Mouse (Mus musculus): ENCODE measurements at regions not wholly inside any gene's neighbourhood (a gene's known extent, or its start where the extent isn't known, plus 50 kb on each side); places are given as distances from the start of the nearest gene placed in this dataset.

DNA sequence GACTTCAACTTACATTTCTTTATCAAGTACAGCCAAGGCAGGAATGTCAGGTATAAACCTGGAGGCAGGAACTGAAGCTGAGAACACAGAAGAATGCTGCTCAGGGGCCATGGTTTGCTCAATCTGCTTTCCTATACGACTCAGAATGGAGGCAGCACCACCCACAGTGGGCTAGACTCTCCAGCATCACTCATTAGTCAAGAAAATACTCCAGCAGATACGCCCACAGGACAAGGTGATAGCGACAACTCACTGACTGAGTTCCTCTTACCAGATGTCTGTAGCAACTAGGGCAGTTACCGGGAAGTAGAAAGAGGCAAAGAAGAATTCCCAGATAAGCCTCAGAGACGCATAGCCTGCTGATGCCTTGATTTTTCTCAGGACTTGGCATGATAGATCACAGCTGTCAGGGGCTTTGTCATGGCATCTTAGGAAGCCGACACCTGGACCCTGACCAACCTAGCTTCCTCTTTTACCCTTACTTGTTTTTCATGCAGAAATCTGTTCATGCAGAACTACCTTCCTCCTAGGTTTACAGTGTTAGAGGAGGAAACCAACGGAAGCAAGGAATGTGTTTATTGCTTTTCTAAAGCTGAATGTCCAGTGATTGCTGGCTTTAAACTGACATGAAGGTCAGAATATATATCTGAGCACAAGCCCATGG, 110.7 kb upstream of the Sp4 start:
- ATAC-seq (ENCODE audit: insufficient read depth) (no peak), DNase-seq (no peak)
- 15% methylated on average over 7 of the region's 7 CpGs for WGBS
- no peak for TF ChIP-seq CTCF (IDR thresholded peaks at IDR 0.05; ENCODE audit: low read depth)
- H3K4me3 ChIP-seq (ENCODE audit: low read depth, low read length) = no peak overlapping the region
- H3K4me1 ChIP-seq (ENCODE audit: insufficient read depth) = no peaks in the 10 kb centered on the region
- H3K9me3 ChIP-seq (ENCODE audit: low read depth, low read length) = no peaks in the 10 kb centered on the region
- no peaks in the 10 kb centered on the region for H3K36me3 ChIP-seq (ENCODE audit: insufficient read depth)
- no peak overlapping the region for H3K9ac ChIP-seq
- H3K27ac ChIP-seq (ENCODE audit: low read depth) = no peak overlapping the region
- no peaks in the 10 kb centered on the region for H3K27me3 ChIP-seq (ENCODE audit: insufficient read depth, low read length)
- no peak overlapping the region for H3K4me2 ChIP-seq

DNA sequence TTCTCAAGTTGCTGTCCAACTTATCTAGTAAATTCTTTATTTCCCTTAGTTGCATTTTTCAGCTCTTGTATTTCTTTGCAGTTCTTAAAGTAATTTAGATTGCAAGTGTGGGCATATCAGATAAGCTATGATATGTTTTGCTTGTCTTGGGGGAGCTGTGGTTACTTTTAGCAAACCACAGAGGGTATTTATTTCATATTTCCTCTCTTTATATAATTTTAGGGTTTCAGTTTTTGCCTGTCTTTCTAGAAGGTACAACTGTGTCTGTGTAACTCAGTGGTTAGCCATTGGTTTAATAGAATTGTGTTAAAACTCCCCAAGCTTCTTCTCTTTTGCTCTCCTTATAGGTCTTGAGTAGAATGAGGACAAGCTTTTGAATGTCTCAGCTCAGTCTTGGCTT, 109.7 kb upstream of the Sp4 start:
- H3K9ac ChIP-seq = no peak overlapping the region
- H3K4me1 ChIP-seq (ENCODE audit: insufficient read depth) = no peaks in the 10 kb centered on the region
- ATAC-seq (ENCODE audit: insufficient read depth) (no peak), DNase-seq (no peak)
- no peaks in the 10 kb centered on the region for H3K36me3 ChIP-seq (ENCODE audit: insufficient read depth)
- H3K9me3 ChIP-seq (ENCODE audit: low read depth, low read length) = no peaks in the 10 kb centered on the region
- H3K27me3 ChIP-seq (ENCODE audit: insufficient read depth, low read length) = no peaks in the 10 kb centered on the region
- no peak for TF ChIP-seq CTCF (IDR thresholded peaks at IDR 0.05; ENCODE audit: low read depth)
- no peak overlapping the region for H3K4me3 ChIP-seq (ENCODE audit: low read depth, low read length)
- no peak overlapping the region for H3K27ac ChIP-seq (ENCODE audit: low read depth)
- H3K4me2 ChIP-seq = no peak overlapping the region

DNA sequence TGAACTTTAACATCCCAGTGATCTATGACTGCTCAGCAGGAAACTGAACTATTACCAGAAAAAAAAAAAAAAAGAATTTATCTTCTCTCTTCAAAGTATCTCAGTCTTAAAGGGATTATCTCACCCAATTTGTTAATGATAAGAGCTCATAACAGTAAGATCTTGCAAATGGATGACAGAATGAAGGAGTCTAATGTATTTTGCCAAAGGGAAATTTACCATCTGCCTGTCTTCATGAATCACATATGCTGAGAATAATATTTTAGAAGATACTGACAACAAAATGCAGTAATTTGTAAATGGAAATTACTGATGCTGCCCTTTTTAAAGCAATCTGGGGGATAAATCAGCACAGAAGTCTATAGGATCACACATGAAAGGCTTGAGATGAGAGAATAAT, 103.9 kb upstream of the Sp4 start:
- no peaks in the 10 kb centered on the region for H3K36me3 ChIP-seq (ENCODE audit: insufficient read depth)
- ATAC-seq (ENCODE audit: insufficient read depth) = no peak
- H3K9me3 ChIP-seq (ENCODE audit: low read depth, low read length) = no peaks in the 10 kb centered on the region
- no peak overlapping the region for H3K4me3 ChIP-seq (ENCODE audit: low read depth, low read length)
- no peaks in the 10 kb centered on the region for H3K4me1 ChIP-seq (ENCODE audit: insufficient read depth)
- no peak overlapping the region for H3K4me2 ChIP-seq
- H3K27ac ChIP-seq (ENCODE audit: low read depth) = no peak overlapping the region
- no peak overlapping the region for H3K9ac ChIP-seq
- DNase-seq = no peak
- H3K27me3 ChIP-seq (ENCODE audit: insufficient read depth, low read length) = no peaks in the 10 kb centered on the region
- no peak for TF ChIP-seq CTCF (IDR thresholded peaks at IDR 0.05; ENCODE audit: low read depth)

DNA sequence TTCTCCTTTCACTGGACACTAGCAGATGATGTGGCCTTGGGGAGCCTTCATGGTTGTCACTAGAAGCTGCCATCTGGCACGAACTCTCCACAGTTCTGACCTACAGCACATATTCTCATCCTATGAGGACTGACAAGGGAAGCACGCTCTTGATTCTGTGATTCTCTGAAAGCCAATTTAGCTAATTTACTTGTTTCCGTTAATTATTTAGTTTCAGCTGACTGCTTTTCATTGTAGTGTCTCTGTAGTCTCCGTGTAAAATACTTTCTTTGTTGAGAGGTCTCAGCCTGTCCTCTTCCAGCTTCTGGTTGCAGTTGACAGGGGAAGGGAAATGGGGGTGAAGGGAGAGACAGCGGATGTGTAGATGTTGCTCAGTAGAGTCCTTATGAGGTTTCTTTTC, 102.9 kb upstream of the Sp4 start:
- Histone ChIP-seq H3K9ac (no peak overlapping the region), H3K27me3 (ENCODE audit: insufficient read depth, low read length) (no peaks in the 10 kb centered on the region), H3K4me3 (ENCODE audit: low read depth, low read length) (no peak overlapping the region), H3K9me3 (ENCODE audit: low read depth, low read length) (no peaks in the 10 kb centered on the region), H3K36me3 (ENCODE audit: insufficient read depth) (no peaks in the 10 kb centered on the region), H3K4me2 (no peak overlapping the region), H3K27ac (ENCODE audit: low read depth) (no peak overlapping the region), H3K4me1 (ENCODE audit: insufficient read depth) (no peaks in the 10 kb centered on the region)
- ATAC-seq (ENCODE audit: insufficient read depth) = no peak; the same call in 1 of the 2 replicates
- DNase-seq = no peak
- 73% methylated on average over 5 of the region's 5 CpGs for WGBS
- no peak for TF ChIP-seq CTCF (IDR thresholded peaks at IDR 0.05; ENCODE audit: low read depth)

DNA sequence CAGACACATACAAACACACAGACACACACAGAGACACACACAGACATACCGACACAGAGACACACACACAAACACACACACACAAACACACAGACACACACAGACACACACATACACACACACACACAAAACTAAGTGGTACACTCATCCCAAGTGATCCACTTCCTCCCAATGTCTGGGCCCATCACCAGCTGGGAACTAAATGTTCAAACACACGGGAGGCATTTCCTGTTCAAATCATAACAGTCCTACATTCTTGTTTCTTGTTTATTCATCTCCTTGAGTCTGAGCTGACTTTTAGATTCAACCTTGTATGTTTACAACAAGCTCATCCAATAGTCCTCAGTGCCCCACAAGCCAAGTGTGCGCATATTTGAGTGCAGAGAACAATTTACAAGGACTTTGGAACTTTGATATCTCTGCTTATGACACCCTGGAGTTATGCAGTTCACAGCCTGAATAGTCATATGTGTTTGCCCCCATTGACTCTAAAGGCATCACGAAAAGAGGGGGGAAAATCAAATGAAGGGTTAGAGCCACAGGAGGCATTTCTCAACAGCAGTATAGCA, 102.4 kb upstream of the Sp4 start:
- peak; percentile 79 for ATAC-seq (ENCODE audit: insufficient read depth)
- DNase-seq = peak; percentile 52
- TF ChIP-seq CTCF (IDR thresholded peaks at IDR 0.05; ENCODE audit: low read depth) = no peak
- Histone ChIP-seq H3K9ac (no peak overlapping the region), H3K4me2 (no peak overlapping the region), H3K9me3 (ENCODE audit: low read depth, low read length) (no peaks in the 10 kb centered on the region), H3K36me3 (ENCODE audit: insufficient read depth) (no peaks in the 10 kb centered on the region), H3K4me1 (ENCODE audit: insufficient read depth) (no peaks in the 10 kb centered on the region), H3K4me3 (ENCODE audit: low read depth, low read length) (no peak overlapping the region), H3K27me3 (ENCODE audit: insufficient read depth, low read length) (no peaks in the 10 kb centered on the region), H3K27ac (ENCODE audit: low read depth) (no peak overlapping the region)
- WGBS = 46% methylated on average over 4 of the region's 4 CpGs

DNA sequence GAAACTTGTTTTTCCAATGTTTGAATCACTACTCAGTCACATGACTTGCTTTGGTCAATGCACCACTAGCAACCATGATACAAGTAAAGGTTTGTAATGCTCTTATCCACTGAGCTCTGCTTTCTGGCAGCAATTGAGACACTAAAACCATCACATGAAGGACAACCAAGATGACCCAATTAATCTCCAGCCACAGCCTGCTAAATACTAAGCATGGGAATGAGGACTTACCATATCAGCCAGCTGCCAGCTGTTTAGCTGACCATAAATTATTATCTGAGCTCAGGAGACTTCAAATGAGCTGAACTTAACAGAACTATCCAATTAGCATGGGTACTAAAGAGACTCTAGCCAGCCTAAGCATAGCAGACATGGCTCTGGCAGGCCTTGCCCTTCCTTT, 100.1 kb upstream of the Sp4 start:
- H3K27ac ChIP-seq (ENCODE audit: low read depth) = no peak overlapping the region
- no peak overlapping the region for H3K9ac ChIP-seq
- no peaks in the 10 kb centered on the region for H3K4me1 ChIP-seq (ENCODE audit: insufficient read depth)
- H3K9me3 ChIP-seq (ENCODE audit: low read depth, low read length) = no peaks in the 10 kb centered on the region
- ATAC-seq (ENCODE audit: insufficient read depth) (no peak), DNase-seq (no peak)
- no peaks in the 10 kb centered on the region for H3K36me3 ChIP-seq (ENCODE audit: insufficient read depth)
- no peak overlapping the region for H3K4me2 ChIP-seq
- H3K4me3 ChIP-seq (ENCODE audit: low read depth, low read length) = no peak overlapping the region
- no peaks in the 10 kb centered on the region for H3K27me3 ChIP-seq (ENCODE audit: insufficient read depth, low read length)
- no peak for TF ChIP-seq CTCF (IDR thresholded peaks at IDR 0.05; ENCODE audit: low read depth)

DNA sequence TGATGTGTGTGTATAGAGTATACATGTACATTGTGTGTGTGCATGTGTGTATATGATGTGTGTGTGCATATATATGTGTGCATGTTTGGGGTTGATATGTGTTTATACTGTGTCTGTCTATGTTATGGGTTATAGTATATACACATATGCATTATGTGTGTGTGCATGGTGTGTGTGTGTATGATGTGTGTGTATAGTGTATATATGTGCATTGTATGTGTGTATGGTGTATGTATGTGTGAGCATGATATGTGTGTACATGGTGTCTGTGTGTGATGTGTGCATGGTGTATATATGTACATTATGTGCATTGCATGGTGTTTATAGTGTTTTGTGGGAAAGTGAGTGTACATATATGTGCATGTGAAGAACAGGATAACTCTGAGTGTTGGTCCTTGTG, 90.4 kb upstream of the Sp4 start:
- H3K27me3 ChIP-seq (ENCODE audit: insufficient read depth, low read length) = no peaks in the 10 kb centered on the region
- DNase-seq (no peak), ATAC-seq (ENCODE audit: insufficient read depth) (no peak)
- no peak overlapping the region for H3K4me3 ChIP-seq (ENCODE audit: low read depth, low read length)
- no peak overlapping the region for H3K9ac ChIP-seq
- H3K4me1 ChIP-seq (ENCODE audit: insufficient read depth) = no peaks in the 10 kb centered on the region
- no peaks in the 10 kb centered on the region for H3K36me3 ChIP-seq (ENCODE audit: insufficient read depth)
- no peaks in the 10 kb centered on the region; the same call in 1 of the 2 replicates for H3K9me3 ChIP-seq (ENCODE audit: low read depth, low read length)
- no peak overlapping the region for H3K27ac ChIP-seq (ENCODE audit: low read depth)
- no peak overlapping the region for H3K4me2 ChIP-seq
- no peak for TF ChIP-seq CTCF (IDR thresholded peaks at IDR 0.05; ENCODE audit: low read depth)

DNA sequence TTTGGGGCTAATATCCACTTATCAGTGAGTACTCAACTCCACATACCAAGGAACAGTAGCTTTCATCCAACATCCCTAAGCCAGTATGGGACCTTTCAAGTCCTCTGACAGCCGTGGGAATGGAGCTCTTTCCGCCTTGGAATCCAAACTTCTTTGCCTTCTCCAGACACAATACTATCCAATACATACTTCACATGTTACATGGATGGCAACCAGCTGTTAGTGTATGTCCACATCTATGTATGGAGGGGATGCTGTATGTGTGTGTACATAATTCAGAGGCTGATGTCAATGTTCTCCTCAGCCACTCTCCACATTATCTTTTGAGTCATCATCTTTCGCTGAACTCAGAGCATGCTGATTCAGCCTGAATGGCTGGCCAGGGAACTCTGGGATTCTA, 79.8 kb upstream of the Sp4 start:
- Histone ChIP-seq H3K9ac (no peak overlapping the region), H3K4me1 (ENCODE audit: insufficient read depth) (no peaks in the 10 kb centered on the region), H3K9me3 (ENCODE audit: low read depth, low read length) (no peaks in the 10 kb centered on the region), H3K27ac (ENCODE audit: low read depth) (no peak overlapping the region), H3K36me3 (ENCODE audit: insufficient read depth) (no peaks in the 10 kb centered on the region), H3K4me3 (ENCODE audit: low read depth, low read length) (no peak overlapping the region), H3K27me3 (ENCODE audit: insufficient read depth, low read length) (no peaks in the 10 kb centered on the region), H3K4me2 (no peak overlapping the region)
- no peak for TF ChIP-seq CTCF (IDR thresholded peaks at IDR 0.05; ENCODE audit: low read depth)
- no peak for DNase-seq
- ATAC-seq (ENCODE audit: insufficient read depth) = no peak
- 84% methylated on average over 3 of the region's 3 CpGs for WGBS
